Mouse (Mus musculus) heart, postnatal 14 days (tissue): ENCODE data around the gene Tjap1. TPM values are rescaled to one million over a fixed set of nuclear protein-coding genes. Genes with fewer than 3 reads are reported as not detected.

Experiments
- DNase-seq, 2 experiments: peaks; one replicate each; pipeline ENCODE4 v3.0.0; 2021 to 2022
- intact Hi-C: fragments of 180-260 bp; cut with DNase I; formaldehyde crosslinking; loops from one replicate; pipeline ENCODE4 v1.15.1; 2025
- long read RNA-seq, 2 experiments: library from polyadenylated mRNA; stranded (forward); transcript quantifications; one replicate each; pipeline ENCODE4 v2.0.0; 2021
- total RNA-seq, 2 experiments: library from RNA; stranded (reverse); gene quantifications; 2 replicates each; pipeline ENCODE4 v1.2.3; 2021

Tjap1 gene
- total RNA-seq: 10 to 100 TPM; 40.6 to 42.9 TPM
- long read RNA-seq, experiment 1, transcript Tjap1-201 (10 exons, 2,426 nt): major isoform, 9 of 52 reads
- long read RNA-seq, experiment 1, partial matches to known transcripts: 9 of 52 reads
- long read RNA-seq, experiment 1, other reads (novel, unspliced or antisense): 30 of 52 reads
- long read RNA-seq, experiment 2, transcript Tjap1-211 (10 exons, 2,412 nt): major isoform, 5 of 63 reads
- long read RNA-seq, experiment 2, transcript Tjap1-201 (10 exons, 2,426 nt): major isoform, 5 of 63 reads
- long read RNA-seq, experiment 2, partial matches to known transcripts: 10 of 63 reads
- long read RNA-seq, experiment 2, other reads (novel, unspliced or antisense): 41 of 63 reads

- peak; percentile 89 to 91 for DNase-seq
- intact Hi-C loops: no loop called here
Measured at GRCm38 (mm10) chr17:46282483-46283123, at the start of gene Tjap1. Tjap1 (minus strand) TSS chr17:46283026.

GRCm38 (mm10) chr17:46328723-46329122 is 45.9 kb upstream of the Tjap1 start:
- intact Hi-C loops: no loop called here
- DNase-seq: no peak

- intact Hi-C loops: no loop called here
- peak; percentile 95 to 97 for DNase-seq
Measured at GRCm38 (mm10) chr17:46327906-46328534, 45.2 kb upstream of the Tjap1 start, which contains the start of gene Abcc10. Abcc10 (minus strand) TSS chr17:46328352.

- intact Hi-C loops: no loop called here
- DNase-seq: no peak
Measured at GRCm38 (mm10) chr17:46327413-46327905, 44.6 kb upstream of the Tjap1 start.

- intact Hi-C loops: no loop called here
- no peak for DNase-seq
Measured at GRCm38 (mm10) chr17:46322046-46322823, 39.4 kb upstream of the Tjap1 start.

GRCm38 (mm10) chr17:46320492-46320891 is 37.7 kb upstream of the Tjap1 start:
- intact Hi-C loops: no loop called here
- no peak for DNase-seq

GRCm38 (mm10) chr17:46315813-46316212 is 33.0 kb upstream of the Tjap1 start:
- intact Hi-C loops: no loop called here
- no peak for DNase-seq

- intact Hi-C loops: no loop called here
- no peak for DNase-seq
Measured at GRCm38 (mm10) chr17:46313135-46313715, 30.4 kb upstream of the Tjap1 start.

- DNase-seq: no peak
- intact Hi-C loops: no loop called here
Measured at GRCm38 (mm10) chr17:46310515-46310914, 27.7 kb upstream of the Tjap1 start.

- intact Hi-C loops: no loop called here
- DNase-seq: no peak
Measured at GRCm38 (mm10) chr17:46309835-46310234, 27.0 kb upstream of the Tjap1 start.

GRCm38 (mm10) chr17:46306956-46307355 is 24.1 kb upstream of the Tjap1 start:
- intact Hi-C loops: no loop called here

GRCm38 (mm10) chr17:46304184-46304583 is 21.4 kb upstream of the Tjap1 start:
- intact Hi-C loops: no loop called here
- no peak for DNase-seq

More at GRCm38 (mm10) chr17:46306956-46307355, 24.1 kb upstream of the Tjap1 start:
- DNase-seq: no peak

- DNase-seq: no peak
- intact Hi-C loops: no loop called here
Measured at GRCm38 (mm10) chr17:46301892-46302291, 19.1 kb upstream of the Tjap1 start.

- DNase-seq: peak; percentile 85 to 91
- intact Hi-C loops: loop anchor here (1.0 to 5.0 kb wide), 2 partner anchors 32 to 566 kb away; partner anchors contain the start of gene 1600014C23Rik
Measured at GRCm38 (mm10) chr17:46298220-46298913, 15.5 kb upstream of the Tjap1 start.

GRCm38 (mm10) chr17:46297364-46298219 is 14.8 kb upstream of the Tjap1 start, which contains the start of gene Dlk2:
Dlk2 (plus strand) TSS chr17:46297421.
- peak; percentile 25 to 27 for DNase-seq
- intact Hi-C loops: loop anchor here (1.0 to 5.0 kb wide), 2 partner anchors 31 to 565 kb away; partner anchors contain the start of gene 1600014C23Rik

GRCm38 (mm10) chr17:46297028-46297363 is 14.2 kb upstream of the Tjap1 start:
- intact Hi-C loops: loop anchor here (5.0 kb wide), 1 partner anchor 565 kb away; the partner anchor contains the start of gene 1600014C23Rik
- no peak for DNase-seq

GRCm38 (mm10) chr17:46296601-46297000 is 13.8 kb upstream of the Tjap1 start:
- DNase-seq: no peak
- intact Hi-C loops: loop anchor here (5.0 kb wide), 1 partner anchor 564 kb away; the partner anchor contains the start of gene 1600014C23Rik

- DNase-seq: peak; percentile 77 to 80
- intact Hi-C loops: no loop called here
Measured at GRCm38 (mm10) chr17:46287678-46288095, 4.9 kb upstream of the Tjap1 start.
